Mouse (Mus musculus): ENCODE results near the gene Dock1. TPM values are rescaled to one million over a fixed set of nuclear protein-coding genes. Genes with fewer than 3 reads are reported as not detected.

Gene Dock1
- polyA plus RNA-seq, 1 experiment = 1.2 TPM

GRCm38 (mm10) chr7:134772363-134772762 is 101.9 kb downstream of the Dock1 start:
- TF ChIP-seq FLI1 (IDR thresholded peaks at IDR 0.05; ENCODE audit: low read length) (no peak), GATA1 (IDR thresholded peaks at IDR 0.05; ENCODE audit: borderline replicate concordance, low read length) (no peak)
- H3K9me3 ChIP-seq = no peaks in the 10 kb centered on the region

GRCm38 (mm10) chr7:134772867-134773590 is 102.6 kb downstream of the Dock1 start:
- Histone ChIP-seq H3K27me3 (replicated peaks) (peaks cover 2% of the 10 kb centered on the region), H3K4me1 (peaks cover 53% of the 10 kb centered on the region), H3K4me3 (replicated peaks) (peak overlapping the region; percentile 48), H3K36me3 (replicated peaks; ENCODE audit: low read length) (peaks cover 63% of the 10 kb centered on the region), H3K9me3 (no peaks in the 10 kb centered on the region)
- TF ChIP-seq FLI1 (IDR thresholded peaks at IDR 0.05; ENCODE audit: low read length) (no peak), GATA1 (IDR thresholded peaks at IDR 0.05; ENCODE audit: borderline replicate concordance, low read length) (no peak)

More at GRCm38 (mm10) chr7:134772363-134772762, 101.9 kb downstream of the Dock1 start:
- H3K4me3 ChIP-seq (replicated peaks) = no peak overlapping the region
- H3K27me3 ChIP-seq (replicated peaks) = peaks cover under 1% of the 10 kb centered on the region
- peaks cover 53% of the 10 kb centered on the region for H3K4me1 ChIP-seq
- peaks cover 62% of the 10 kb centered on the region for H3K36me3 ChIP-seq (replicated peaks; ENCODE audit: low read length)

GRCm38 (mm10) chr7:134773761-134774415 is 103.4 kb downstream of the Dock1 start:
- no peaks in the 10 kb centered on the region for H3K9me3 ChIP-seq
- TF ChIP-seq FLI1 (IDR thresholded peaks at IDR 0.05; ENCODE audit: low read length) = no peak
- no peak for TF ChIP-seq GATA1 (IDR thresholded peaks at IDR 0.05; ENCODE audit: borderline replicate concordance, low read length)

GRCm38 (mm10) chr7:134774468-134775162 is 104.2 kb downstream of the Dock1 start:
- Histone ChIP-seq H3K36me3 (replicated peaks; ENCODE audit: low read length) (peaks cover 63% of the 10 kb centered on the region), H3K27me3 (replicated peaks) (peaks cover 6% of the 10 kb centered on the region), H3K4me1 (peaks cover 53% of the 10 kb centered on the region), H3K9me3 (no peaks in the 10 kb centered on the region), H3K4me3 (replicated peaks) (no peak overlapping the region)
- no peak for TF ChIP-seq FLI1 (IDR thresholded peaks at IDR 0.05; ENCODE audit: low read length)
- TF ChIP-seq GATA1 (IDR thresholded peaks at IDR 0.05; ENCODE audit: borderline replicate concordance, low read length) = no peak

More at GRCm38 (mm10) chr7:134773761-134774415, 103.4 kb downstream of the Dock1 start:
- peaks cover 6% of the 10 kb centered on the region for H3K27me3 ChIP-seq (replicated peaks)
- peaks cover 53% of the 10 kb centered on the region for H3K4me1 ChIP-seq
- H3K4me3 ChIP-seq (replicated peaks) = peak overlapping the region; percentile 62
- peaks cover 63% of the 10 kb centered on the region for H3K36me3 ChIP-seq (replicated peaks; ENCODE audit: low read length)

GRCm38 (mm10) chr7:134775671-134776070 is 105.2 kb downstream of the Dock1 start:
- H3K27me3 ChIP-seq (replicated peaks) = peaks cover 6% of the 10 kb centered on the region
- peaks cover 52% of the 10 kb centered on the region for H3K4me1 ChIP-seq
- H3K4me3 ChIP-seq (replicated peaks) = no peak overlapping the region
- H3K36me3 ChIP-seq (replicated peaks; ENCODE audit: low read length) = peaks cover 64% of the 10 kb centered on the region
- H3K9me3 ChIP-seq = no peaks in the 10 kb centered on the region
- TF ChIP-seq FLI1 (IDR thresholded peaks at IDR 0.05; ENCODE audit: low read length) (no peak), GATA1 (IDR thresholded peaks at IDR 0.05; ENCODE audit: borderline replicate concordance, low read length) (no peak)

GRCm38 (mm10) chr7:134776306-134776705 is 105.9 kb downstream of the Dock1 start:
- no peaks in the 10 kb centered on the region for H3K9me3 ChIP-seq
- TF ChIP-seq GATA1 (IDR thresholded peaks at IDR 0.05; ENCODE audit: borderline replicate concordance, low read length) = no peak
- TF ChIP-seq FLI1 (IDR thresholded peaks at IDR 0.05; ENCODE audit: low read length) = no peak
- H3K27me3 ChIP-seq (replicated peaks) = peaks cover 6% of the 10 kb centered on the region
- peaks cover 64% of the 10 kb centered on the region for H3K36me3 ChIP-seq (replicated peaks; ENCODE audit: low read length)
- H3K4me1 ChIP-seq = peaks cover 45% of the 10 kb centered on the region
- H3K4me3 ChIP-seq (replicated peaks) = no peak overlapping the region

- TF ChIP-seq GATA1 (IDR thresholded peaks at IDR 0.05; ENCODE audit: borderline replicate concordance, low read length) = no peak
- Histone ChIP-seq H3K9me3 (no peaks in the 10 kb centered on the region), H3K4me1 (peaks cover 11% of the 10 kb centered on the region), H3K4me3 (replicated peaks) (no peak overlapping the region), H3K27me3 (replicated peaks) (peaks cover 6% of the 10 kb centered on the region), H3K36me3 (replicated peaks; ENCODE audit: low read length) (peaks cover 78% of the 10 kb centered on the region)
Measured at GRCm38 (mm10) chr7:134779761-134780160, 109.3 kb downstream of the Dock1 start.

GRCm38 (mm10) chr7:134787110-134787509 is 116.7 kb downstream of the Dock1 start:
- Histone ChIP-seq H3K9me3 (0 out of 2 replicates have a peak, but pooled peaks cover 2% of the 10 kb centered on the region), H3K4me3 (replicated peaks) (no peak overlapping the region), H3K27me3 (replicated peaks) (no peaks in the 10 kb centered on the region), H3K4me1 (peaks cover 27% of the 10 kb centered on the region), H3K36me3 (replicated peaks; ENCODE audit: low read length) (peaks cover 66% of the 10 kb centered on the region)
- TF ChIP-seq GATA1 (IDR thresholded peaks at IDR 0.05; ENCODE audit: borderline replicate concordance, low read length) (no peak), FLI1 (IDR thresholded peaks at IDR 0.05; ENCODE audit: low read length) (no peak)

GRCm38 (mm10) chr7:134794889-134795288 is 124.4 kb downstream of the Dock1 start:
- Histone ChIP-seq H3K27me3 (replicated peaks) (no peaks in the 10 kb centered on the region), H3K4me1 (peaks cover 32% of the 10 kb centered on the region), H3K4me3 (replicated peaks) (no peak overlapping the region), H3K36me3 (replicated peaks; ENCODE audit: low read length) (peaks cover 32% of the 10 kb centered on the region), H3K9me3 (no peaks in the 10 kb centered on the region)
- TF ChIP-seq GATA1 (IDR thresholded peaks at IDR 0.05; ENCODE audit: borderline replicate concordance, low read length) (no peak), FLI1 (IDR thresholded peaks at IDR 0.05; ENCODE audit: low read length) (no peak)
